Mouse (Mus musculus) embryo, embryonic 10 days (tissue): Measurements from ENCODE around the gene Cerkl.
A peak's percentile ranks its signal among the peaks of the same experiment; 100 is the strongest.

Experiments
- DNase-seq: peaks from one replicate; pipeline ENCODE4 v3.0.0-alpha.2; 2015; ENCODE audit warnings: low spot score

Gene Cerkl

GRCm38 (mm10) chr2:79456575-79457349 lies at the start of gene Cerkl, which contains the start of gene Neurod1:
Gene Cerkl, minus strand, starts transcription at chr2:79456785.
Gene Neurod1, minus strand, starts transcription at chr2:79456751.
- peak; percentile 90 for DNase-seq

GRCm38 (mm10) chr2:79498990-79499755 lies 42.6 kb upstream of the Cerkl start:
- DNase-seq, result peak; percentile 93

GRCm38 (mm10) chr2:79485127-79485526 lies 28.5 kb upstream of the Cerkl start:
- DNase-seq, result no peak

- DNase-seq, result no peak
Measured at GRCm38 (mm10) chr2:79482511-79482910, 25.9 kb upstream of the Cerkl start.

GRCm38 (mm10) chr2:79462411-79462810 lies 5.8 kb upstream of the Cerkl start:
- DNase-seq, result no peak

GRCm38 (mm10) chr2:79461861-79462260 lies 5.3 kb upstream of the Cerkl start:
- no peak for DNase-seq

GRCm38 (mm10) chr2:79460586-79460985 lies 4.0 kb upstream of the Cerkl start:
- DNase-seq, result peak; percentile 78

GRCm38 (mm10) chr2:79460107-79460506 lies 3.5 kb upstream of the Cerkl start:
- no peak for DNase-seq

GRCm38 (mm10) chr2:79459061-79460045 lies 2.8 kb upstream of the Cerkl start:
- peak; percentile 77 for DNase-seq

GRCm38 (mm10) chr2:79457932-79458331 lies 1.3 kb upstream of the Cerkl start:
- DNase-seq, result peak; percentile 8

- DNase-seq, result no peak
Measured at GRCm38 (mm10) chr2:79457434-79457833, 849 bp upstream of the Cerkl start.

GRCm38 (mm10) chr2:79455646-79456045 lies 939 bp downstream of the Cerkl start:
- DNase-seq, result peak; percentile 4

- DNase-seq, result no peak
Measured at GRCm38 (mm10) chr2:79454786-79455446, 1.7 kb downstream of the Cerkl start.

GRCm38 (mm10) chr2:79453901-79454781 lies 2.4 kb downstream of the Cerkl start:
- DNase-seq, result peak; percentile 95

GRCm38 (mm10) chr2:79451438-79451837 lies 5.1 kb downstream of the Cerkl start:
- no peak for DNase-seq

- no peak for DNase-seq
Measured at GRCm38 (mm10) chr2:79450684-79451394, 5.7 kb downstream of the Cerkl start.

- DNase-seq, result no peak
Measured at GRCm38 (mm10) chr2:79449371-79449770, 7.2 kb downstream of the Cerkl start.

GRCm38 (mm10) chr2:79447198-79447597 lies 9.4 kb downstream of the Cerkl start:
- DNase-seq, result no peak

GRCm38 (mm10) chr2:79443861-79444620 lies 12.5 kb downstream of the Cerkl start:
- DNase-seq, result no peak
